Mouse (Mus musculus) thymus, adult 2 months (tissue): ENCODE results near the gene Aoc2. TPM values are rescaled to one million over a fixed set of nuclear protein-coding genes. Genes with fewer than 3 reads are reported as not detected.
A peak's percentile ranks its signal among the peaks of the same experiment; 100 is the strongest.

Experiments
- DNase-seq: peaks from one replicate; pipeline ENCODE4 v3.0.0; 2021
- H3K27ac ChIP-seq: fragments of 200-500 bp; 2 replicates; pipeline ENCODE4 v1.5.1; 2012; ENCODE audit warnings: low read length, control low read depth; ENCODE audit not compliant: control insufficient read depth, insufficient read depth
- H3K27me3 ChIP-seq: fragments of 200-500 bp; 2 replicates; pipeline ENCODE4 v1.6.1; 2012; ENCODE audit warnings: mild to moderate bottlenecking, low read length, moderate library complexity, mixed read lengths; ENCODE audit not compliant: control insufficient read depth, insufficient read depth
- H3K36me3 ChIP-seq: fragments of 200-500 bp; 2 replicates; pipeline ENCODE4 v1.6.1; 2012; ENCODE audit warnings: mild to moderate bottlenecking, low read length, moderate library complexity; ENCODE audit not compliant: control insufficient read depth, insufficient read depth
- H3K4me1 ChIP-seq: fragments of 200-500 bp; replicated peaks from 2 replicates; pipeline ENCODE4 v1.6.1; 2012; ENCODE audit warnings: low read length; ENCODE audit not compliant: control insufficient read depth, insufficient read depth
- H3K4me3 ChIP-seq: fragments of 200-500 bp; 2 replicates; pipeline ENCODE4 v1.5.1; 2012; ENCODE audit warnings: mild to moderate bottlenecking, low read length, control low read depth, moderate library complexity; ENCODE audit not compliant: control insufficient read depth, insufficient read depth
- CTCF ChIP-seq: fragments of 200-500 bp; IDR thresholded peaks from 2 replicates; pipeline ENCODE4 v1.5.1; 2012; ENCODE audit warnings: mild to moderate bottlenecking, control low read depth, low read length, moderate library complexity, borderline replicate concordance; ENCODE audit not compliant: control insufficient read depth, poor library complexity, insufficient read depth; ENCODE audit errors: extremely low read depth
- POLR2A ChIP-seq: fragments of 200-500 bp; IDR thresholded peaks from 2 replicates; pipeline ENCODE4 v1.6.1; 2012; ENCODE audit warnings: mild to moderate bottlenecking, low read length, control low read depth, moderate library complexity; ENCODE audit not compliant: control insufficient read depth, poor library complexity, insufficient read depth; ENCODE audit errors: extremely low read depth
- WGBS: fragments of 180-500 bp; shearing (Covaris S2); methylation state at CpG from one replicate; pipeline ENCODE4 v1.1.7; 2018; 5-methylcytosine and 5-hydroxymethylcytosine counted together
- polyA plus RNA-seq: library from polyadenylated mRNA; depleted of rRNA; stranded (reverse); fragments of >200 nt; gene quantifications from 2 replicates; pipeline ENCODE4 v1.2.3, GENCODE M21; 2012

The Aoc2 gene
- polyA plus RNA-seq, 1 experiment: 16.2 TPM

- no peak overlapping the region for H3K27ac ChIP-seq
- H3K27me3 ChIP-seq: no peaks in the 10 kb centered on the region
- DNase-seq: no peak
- TF ChIP-seq CTCF (no peak), POLR2A (no peak)
- H3K4me1 ChIP-seq: peaks cover 10% of the 10 kb centered on the region
- peak overlapping the region; percentile 95 for H3K4me3 ChIP-seq
- peaks cover 17% of the 10 kb centered on the region for H3K36me3 ChIP-seq
- 9% methylated on average over 26 of the region's 26 CpGs for WGBS
Observed at GRCm38 (mm10) chr11:101301299-101302003, 23.4 kb upstream of the Aoc2 start.

DNA sequence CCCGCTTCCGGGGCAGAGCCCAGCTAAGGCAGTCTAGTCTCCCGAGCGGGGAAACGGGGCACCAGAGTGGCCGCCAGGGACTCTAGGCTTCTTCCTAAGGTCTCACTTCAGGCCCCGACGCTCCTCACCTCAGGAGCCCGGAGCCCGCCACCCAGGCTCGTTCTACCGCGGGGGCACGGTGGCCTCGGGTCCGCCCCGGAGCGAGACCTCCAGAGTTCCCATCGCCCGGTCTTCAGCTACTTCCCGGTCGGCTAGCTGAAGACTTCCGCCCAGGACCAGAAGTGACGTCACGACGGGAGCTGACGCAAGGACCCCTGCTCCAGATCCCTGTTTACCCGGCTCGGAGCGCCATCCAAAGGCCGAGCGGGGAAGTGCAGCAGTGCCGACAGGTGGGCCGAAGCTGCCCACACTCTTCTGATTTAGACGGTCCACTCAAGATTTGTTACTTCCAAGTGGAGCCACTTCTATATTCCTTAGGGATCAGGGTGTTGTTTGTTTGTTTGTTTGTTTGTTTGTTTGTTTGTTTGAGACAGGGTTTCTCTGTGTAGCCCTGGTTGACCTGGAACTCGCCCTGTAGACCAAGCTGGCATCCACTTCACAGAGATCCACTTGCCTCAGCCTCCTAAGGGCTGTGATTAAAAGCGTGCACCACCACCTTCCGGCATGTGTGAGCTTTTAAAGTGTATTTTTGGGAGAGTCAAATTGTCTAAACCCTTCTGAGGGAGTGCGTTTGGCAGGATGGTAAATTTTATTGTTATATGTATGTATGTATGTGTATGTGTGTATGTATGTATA, 22.7 kb upstream of the Aoc2 start, which contains the start of gene Becn1:
Gene Becn1 (minus strand): TSS at position 283 of the 795 bp plus-strand sequence.
- H3K27ac ChIP-seq: no peak within 1 kb of the TSS
- peaks cover 17% of the 10 kb centered on the region for H3K36me3 ChIP-seq
- H3K4me3 ChIP-seq: peak within 1 kb of the TSS; percentile 95
- TF ChIP-seq POLR2A (peak; percentile 61; the same call in 1 of the 2 replicates), CTCF (peak; percentile 91)
- DNase-seq: peak; percentile 93
- 8% methylated on average over 39 of the region's 39 CpGs for WGBS
- H3K27me3 ChIP-seq: no peaks in the 10 kb centered on the region
- peaks cover 10% of the 10 kb centered on the region for H3K4me1 ChIP-seq

DNA sequence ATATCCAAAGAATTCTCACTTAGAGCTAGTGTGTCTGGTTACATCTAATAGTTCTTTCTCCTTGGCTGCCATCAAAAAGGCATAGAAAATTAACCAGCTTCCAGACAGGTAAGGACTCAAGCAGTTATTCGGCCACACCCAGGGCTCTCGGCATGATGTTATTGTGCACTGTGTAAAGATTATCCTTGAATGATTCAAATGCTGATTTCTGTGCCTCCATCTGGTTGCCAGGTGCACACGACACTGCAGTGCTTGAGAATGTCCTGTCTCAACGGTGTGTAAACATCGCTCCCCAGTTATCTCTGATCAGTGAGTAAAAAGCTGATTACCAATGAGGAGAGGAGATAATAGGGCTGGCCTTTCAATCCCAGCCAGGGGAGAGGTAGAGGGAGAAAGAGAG, 17.1 kb upstream of the Aoc2 start:
- Histone ChIP-seq H3K27ac (no peak overlapping the region), H3K36me3 (no peaks in the 10 kb centered on the region), H3K4me1 (no peaks in the 10 kb centered on the region), H3K27me3 (no peaks in the 10 kb centered on the region), H3K4me3 (no peak overlapping the region)
- DNase-seq: no peak
- WGBS: 59% methylated on average over 5 of the region's 5 CpGs
- no peak for TF ChIP-seq CTCF

GRCm38 (mm10) chr11:101311083-101311482, 13.8 kb upstream of the Aoc2 start:
- no peak for TF ChIP-seq POLR2A
- no peak for TF ChIP-seq CTCF
- no peak overlapping the region for H3K4me3 ChIP-seq
- H3K4me1 ChIP-seq: no peaks in the 10 kb centered on the region
- no peak for DNase-seq
- 75% methylated on average over 3 of the region's 3 CpGs for WGBS
- no peaks in the 10 kb centered on the region for H3K27me3 ChIP-seq
- H3K27ac ChIP-seq: no peak overlapping the region
- no peaks in the 10 kb centered on the region for H3K36me3 ChIP-seq

GRCm38 (mm10) chr11:101312150-101312549, 12.7 kb upstream of the Aoc2 start:
- 67% methylated on average over 3 of the region's 3 CpGs for WGBS
- no peak overlapping the region for H3K27ac ChIP-seq
- H3K4me3 ChIP-seq: no peak overlapping the region
- no peak for DNase-seq
- TF ChIP-seq POLR2A (no peak), CTCF (no peak)
- H3K27me3 ChIP-seq: no peaks in the 10 kb centered on the region
- H3K4me1 ChIP-seq: peaks cover 5% of the 10 kb centered on the region
- H3K36me3 ChIP-seq: no peaks in the 10 kb centered on the region

DNA sequence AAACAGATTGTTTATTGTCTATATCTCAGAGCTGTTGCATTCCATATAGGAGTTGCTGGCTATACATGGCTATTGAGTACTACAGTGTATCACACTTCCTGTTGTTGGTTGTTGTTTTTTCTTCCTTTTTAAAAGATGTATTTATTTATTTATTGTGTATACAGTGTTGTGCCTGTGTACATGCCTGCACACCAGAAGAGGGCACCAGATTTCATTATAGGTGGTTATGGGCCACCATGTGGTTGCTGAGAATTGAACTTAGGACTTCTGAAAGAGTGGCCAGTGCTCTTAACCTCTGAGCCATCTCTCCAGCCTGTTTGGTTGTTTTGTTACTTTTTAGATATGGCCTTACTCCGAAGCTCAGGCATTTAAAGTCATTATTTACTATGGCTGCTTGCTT, 10.3 kb upstream of the Aoc2 start:
- no peak for TF ChIP-seq CTCF
- TF ChIP-seq POLR2A: no peak
- peaks cover 5% of the 10 kb centered on the region for H3K4me1 ChIP-seq
- H3K27me3 ChIP-seq: no peaks in the 10 kb centered on the region
- 94% methylated on average over 1 of the region's 1 CpGs for WGBS
- H3K36me3 ChIP-seq: peaks cover 5% of the 10 kb centered on the region
- H3K27ac ChIP-seq: no peak overlapping the region
- H3K4me3 ChIP-seq: no peak overlapping the region
- no peak for DNase-seq
